Mouse (Mus musculus) kidney, embryonic 14.5 days (tissue): ENCODE data around the gene Papolb. TPM values are rescaled to one million over a fixed set of nuclear protein-coding genes. Genes with fewer than 3 reads are reported as not detected.

Experiments used
- ATAC-seq: fragments of 200-750 bp; cut with Nextera tagmentation; 2 replicates; pipeline ENCODE4 v1.8.0; 2017; ENCODE audit warnings: moderate number of reproducible peaks, mild to moderate bottlenecking, moderate TSS enrichment, moderate library complexity; ENCODE audit not compliant: low FRiP score, low TSS enrichment
- H3K27ac ChIP-seq: fragments of 300-500 bp; sonication (generic); 2 replicates; pipeline ENCODE4 v1.5.1; 2014; ENCODE audit warnings: low read depth, mild to moderate bottlenecking, low read length, moderate library complexity, mixed read lengths
- H3K27me3 ChIP-seq: fragments of 300-500 bp; sonication (generic); 2 replicates; pipeline ENCODE4 v1.6.1; 2014; ENCODE audit warnings: mild to moderate bottlenecking, low read length; ENCODE audit not compliant: control insufficient read depth, insufficient read depth
- H3K36me3 ChIP-seq: fragments of 300-500 bp; sonication (generic); 2 replicates; pipeline ENCODE4 v1.6.1; 2014; ENCODE audit warnings: low read length, mixed read lengths; ENCODE audit not compliant: control insufficient read depth, insufficient read depth
- H3K4me1 ChIP-seq: fragments of 300-500 bp; sonication (generic); 2 replicates; pipeline ENCODE4 v1.6.1; 2014; ENCODE audit warnings: low read length, mixed read lengths; ENCODE audit not compliant: control insufficient read depth, insufficient read depth
- H3K4me2 ChIP-seq: fragments of 300-500 bp; sonication (generic); replicated peaks from 2 replicates; pipeline ENCODE4 v1.6.1; 2014; ENCODE audit warnings: low read depth, mild to moderate bottlenecking, low read length
- H3K4me3 ChIP-seq: fragments of 300-500 bp; sonication (generic); 2 replicates; pipeline ENCODE4 v1.5.1; 2014; ENCODE audit warnings: mild to moderate bottlenecking, low read length
- H3K9ac ChIP-seq: fragments of 300-500 bp; sonication (generic); 2 replicates; pipeline ENCODE4 v1.6.1; 2014; ENCODE audit warnings: low read depth, mild to moderate bottlenecking, low read length, moderate library complexity
- H3K9me3 ChIP-seq: fragments of 300-500 bp; sonication (generic); 2 replicates; pipeline ENCODE4 v1.6.1; 2016; ENCODE audit warnings: low read length; ENCODE audit not compliant: control insufficient read depth
- WGBS: fragments of 180-500 bp; shearing (Covaris S2); extraction: QIAGEN DNeasy Blood & Tissue Kit; methylation state at CpG from one replicate; pipeline ENCODE4 v1.1.7; 2014; 5-methylcytosine and 5-hydroxymethylcytosine counted together
- polyA plus RNA-seq: library from polyadenylated mRNA; unstranded; fragments of >200 nt; fragmentation: Nextera tagmentation; extraction: Ambion mirVana; gene quantifications from 2 replicates; pipeline ENCODE4 v1.2.1, GENCODE M21; 2014

Papolb gene
- polyA plus RNA-seq, 1 experiment from 2014 or later = 0.20 TPM

DNA sequence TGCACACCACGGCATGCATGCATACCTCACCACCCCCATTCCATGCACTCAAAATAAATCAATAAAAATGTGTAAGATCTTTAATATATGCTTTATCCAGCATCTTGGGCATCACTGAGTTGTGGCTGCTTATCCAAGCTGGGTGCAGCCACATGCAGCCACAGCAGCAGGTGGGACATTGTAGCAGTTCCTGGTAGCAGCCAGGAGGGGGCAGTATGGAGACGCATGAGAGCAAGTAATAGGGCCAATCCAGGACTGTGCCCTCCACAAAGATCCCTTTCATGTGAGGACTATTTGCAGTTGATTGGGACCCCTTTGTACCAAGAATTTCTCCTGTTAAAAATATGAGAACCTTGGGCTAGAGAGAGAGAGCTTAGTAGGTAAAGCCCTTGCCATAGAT, 47.4 kb downstream of the Papolb start:
- 73% methylated on average over 2 of the region's 2 CpGs for WGBS
- ATAC-seq = no peak
- H3K9ac ChIP-seq = no peak overlapping the region
- no peaks in the 10 kb centered on the region for H3K9me3 ChIP-seq
- H3K4me3 ChIP-seq = no peak overlapping the region
- no peak overlapping the region for H3K27ac ChIP-seq
- no peaks in the 10 kb centered on the region for H3K4me1 ChIP-seq
- H3K36me3 ChIP-seq = no peaks in the 10 kb centered on the region
- no peaks in the 10 kb centered on the region for H3K27me3 ChIP-seq
- no peak overlapping the region for H3K4me2 ChIP-seq

DNA sequence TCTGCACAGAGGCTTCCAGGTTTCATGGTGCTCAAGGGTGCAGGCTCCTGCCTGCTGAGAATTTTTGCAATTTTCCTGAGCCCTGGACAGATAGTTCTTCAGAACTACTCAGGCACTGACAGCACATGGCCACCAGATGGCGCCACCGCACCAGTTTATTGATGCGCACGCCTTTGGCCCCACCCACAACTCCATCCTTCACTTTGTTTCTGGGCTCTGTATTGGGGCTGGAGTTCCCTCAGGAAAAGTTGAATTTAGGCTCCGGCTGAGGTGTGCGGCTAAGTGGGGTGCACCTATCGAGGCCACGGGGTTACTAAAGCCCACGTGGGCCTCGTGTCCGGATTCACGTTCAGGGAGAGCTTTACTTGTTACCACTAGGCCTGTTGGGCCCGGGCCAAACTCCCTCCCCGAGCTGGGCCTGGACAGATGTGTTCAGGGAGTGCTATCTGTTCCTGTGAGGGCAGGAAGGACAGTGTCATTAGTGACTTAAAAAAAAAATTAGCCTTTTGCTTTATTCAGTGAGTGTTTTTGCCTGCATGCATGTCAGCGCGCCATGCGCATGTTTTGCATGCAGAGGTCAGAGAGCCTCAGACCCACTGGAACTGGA, 50.9 kb downstream of the Papolb start:
- H3K9ac ChIP-seq = no peak overlapping the region
- no peak overlapping the region for H3K4me3 ChIP-seq

DNA sequence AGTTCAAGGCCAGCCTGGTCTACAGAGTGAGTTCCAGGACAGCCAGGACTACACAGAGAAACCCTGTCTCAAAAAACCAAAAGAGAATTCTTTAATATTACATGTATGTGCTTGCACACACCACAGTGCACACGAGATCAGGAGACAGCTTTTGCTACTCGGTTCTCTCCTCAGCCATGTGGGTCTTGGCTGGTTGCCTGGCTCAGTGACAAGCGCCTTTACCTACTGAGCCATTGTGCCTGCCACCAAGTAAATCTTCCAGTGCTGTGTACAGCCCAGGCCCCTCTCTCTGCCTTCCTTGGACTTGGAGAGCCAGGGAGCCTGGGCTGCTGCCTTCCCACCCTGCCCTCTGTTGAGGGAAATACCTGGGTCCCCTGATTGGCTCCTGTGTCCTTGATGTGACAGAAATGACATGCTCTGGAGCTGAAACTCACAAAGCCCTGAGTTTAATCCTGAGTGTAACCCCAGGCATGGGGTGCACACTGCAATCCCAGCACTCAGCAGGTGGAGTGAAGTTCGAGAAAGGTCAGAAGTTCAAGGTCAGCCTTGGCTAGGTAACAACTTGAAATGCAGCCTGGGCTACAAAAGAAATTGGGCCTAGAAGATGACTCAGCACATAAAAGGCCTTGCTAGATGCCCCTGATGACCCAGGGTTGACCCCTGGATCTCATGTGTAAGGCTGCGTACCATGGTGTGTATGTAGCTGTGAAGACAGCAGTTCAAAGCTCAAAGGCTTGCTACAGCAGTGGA, 51.8 kb downstream of the Papolb start:
- no peaks in the 10 kb centered on the region for H3K4me1 ChIP-seq
- no peaks in the 10 kb centered on the region for H3K36me3 ChIP-seq
- no peak overlapping the region for H3K4me2 ChIP-seq
- no peaks in the 10 kb centered on the region for H3K9me3 ChIP-seq
- no peak overlapping the region for H3K27ac ChIP-seq
- no peaks in the 10 kb centered on the region for H3K27me3 ChIP-seq
- H3K9ac ChIP-seq = no peak overlapping the region
- ATAC-seq = peak; percentile 7; the same call in 1 of the 2 replicates
- WGBS = 88% methylated on average over 5 of the region's 5 CpGs
- H3K4me3 ChIP-seq = no peak overlapping the region

More for the DNA sequence above, 50.9 kb downstream of the Papolb start:
- no peak overlapping the region for H3K27ac ChIP-seq
- 33% methylated on average over 17 of the region's 17 CpGs for WGBS
- H3K9me3 ChIP-seq = no peaks in the 10 kb centered on the region
- H3K27me3 ChIP-seq = no peaks in the 10 kb centered on the region
- H3K36me3 ChIP-seq = no peaks in the 10 kb centered on the region
- H3K4me1 ChIP-seq = no peaks in the 10 kb centered on the region
- peak; percentile 70 for ATAC-seq
- H3K4me2 ChIP-seq = peak overlapping the region; percentile 4; the same call in 1 of the 2 replicates

DNA sequence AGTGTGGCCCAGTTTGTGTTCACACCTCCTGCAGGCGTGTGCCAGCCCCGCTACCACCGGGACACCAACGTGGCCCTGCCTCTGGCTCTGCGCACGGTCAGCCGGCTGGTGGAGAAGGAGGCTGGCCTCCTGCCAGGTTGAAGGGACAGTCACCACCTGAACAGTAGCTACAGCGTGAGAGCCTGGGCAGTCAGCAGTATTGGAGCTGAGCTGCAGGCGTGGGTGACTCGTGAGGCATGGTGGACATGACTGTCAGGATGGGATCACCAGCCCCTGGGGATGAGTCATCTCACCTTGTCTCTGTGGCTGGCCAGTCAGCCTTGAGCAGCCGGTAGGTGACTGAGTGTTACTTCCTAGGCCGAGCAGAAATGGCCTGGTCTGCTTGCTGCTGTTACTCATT, 52.5 kb downstream of the Papolb start:
- no peak overlapping the region for H3K9ac ChIP-seq
- H3K36me3 ChIP-seq = 0 out of 2 replicates have a peak, but pooled peaks cover 1% of the 10 kb centered on the region

More for the DNA sequence above, 52.5 kb downstream of the Papolb start:
- no peak overlapping the region for H3K4me2 ChIP-seq
- ATAC-seq = no peak
- no peaks in the 10 kb centered on the region for H3K9me3 ChIP-seq
- 84% methylated on average over 12 of the region's 12 CpGs for WGBS
- no peak overlapping the region for H3K27ac ChIP-seq
- H3K4me1 ChIP-seq = no peaks in the 10 kb centered on the region
- no peak overlapping the region for H3K4me3 ChIP-seq
- no peaks in the 10 kb centered on the region for H3K27me3 ChIP-seq

Other genes with a start within 250 kb of the Papolb start
- 4.4 and 6.5 TPM in 2 replicates for gene Foxk1, start 128.6 kb downstream of the Papolb start, polyA plus RNA-seq
- 7.2 and 10.1 TPM in 2 replicates for gene Ap5z1, start 66.1 kb downstream of the Papolb start, polyA plus RNA-seq
- 0.90 and 1.7 TPM in 2 replicates for gene Radil, start 21.0 kb upstream of the Papolb start, polyA plus RNA-seq
- 0.14 TPM in 1 of 2 replicates, not detected in the other for gene Mmd2, start 78.7 kb upstream of the Papolb start, polyA plus RNA-seq
- 36.4 and 59.2 TPM in 2 replicates for gene Wipi2, start 97.6 kb upstream of the Papolb start, polyA plus RNA-seq
- 3.6 and 6.0 TPM in 2 replicates for gene Slc29a4, start 162.4 kb upstream of the Papolb start, polyA plus RNA-seq